Mouse (Mus musculus) lung, postnatal 25 days (tissue): Measurements from ENCODE around the gene Cldn1.

ENCODE experiments used
- DNase-seq: peaks from one replicate; pipeline ENCODE4 v3.0.0; 2022; ENCODE audit warnings: low spot score

Gene Cldn1

GRCm38 (mm10) chr16:26371325-26372053 lies at the start of gene Cldn1:
Gene Cldn1 (minus strand): TSS chr16:26371841.
- DNase-seq: peak; percentile 79

DNA sequence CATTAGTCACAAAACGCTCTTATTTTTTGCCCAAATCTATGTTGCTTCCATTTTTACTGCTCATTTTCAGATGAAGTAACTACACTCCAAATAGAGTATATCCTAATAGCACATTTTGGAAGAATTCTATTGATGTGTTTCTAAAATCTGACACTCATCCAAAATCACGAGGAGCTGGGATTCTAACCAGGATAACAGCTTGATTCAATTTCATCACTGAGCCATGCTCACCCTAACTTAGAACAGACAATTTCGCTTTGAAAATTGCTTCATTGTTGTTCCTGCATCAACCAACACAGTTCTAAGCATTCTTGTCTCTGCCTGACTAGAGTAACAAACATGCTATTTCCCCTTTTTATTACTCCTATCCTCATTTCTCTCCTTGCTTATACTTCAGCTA lies 47.0 kb upstream of the Cldn1 start:
- peak; percentile 2 for DNase-seq

- DNase-seq: no peak
Measured at GRCm38 (mm10) chr16:26404070-26404469, 32.4 kb upstream of the Cldn1 start.

DNA sequence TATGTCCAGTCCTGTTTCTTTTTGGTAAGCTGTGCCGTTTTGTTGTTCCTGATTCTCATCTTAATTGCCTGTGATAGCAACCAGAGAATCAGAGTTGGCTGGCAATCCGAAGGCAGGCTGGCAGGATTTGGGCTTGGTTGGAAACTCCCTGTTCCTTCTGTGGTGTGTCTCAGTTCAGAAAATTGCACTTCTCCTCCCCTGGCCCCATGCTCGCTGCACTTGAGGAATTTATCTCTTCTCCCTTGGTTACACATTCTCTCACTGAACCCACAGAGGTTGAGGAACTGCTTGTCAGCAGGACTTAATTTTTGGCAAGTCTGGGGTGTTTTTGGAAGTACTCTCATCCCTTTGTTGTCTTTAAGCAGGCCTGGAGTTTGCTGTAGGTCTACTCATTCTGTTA lies 29.3 kb upstream of the Cldn1 start:
- peak; percentile 9 for DNase-seq

GRCm38 (mm10) chr16:26400549-26400948 lies 28.9 kb upstream of the Cldn1 start:
- no peak for DNase-seq

DNA sequence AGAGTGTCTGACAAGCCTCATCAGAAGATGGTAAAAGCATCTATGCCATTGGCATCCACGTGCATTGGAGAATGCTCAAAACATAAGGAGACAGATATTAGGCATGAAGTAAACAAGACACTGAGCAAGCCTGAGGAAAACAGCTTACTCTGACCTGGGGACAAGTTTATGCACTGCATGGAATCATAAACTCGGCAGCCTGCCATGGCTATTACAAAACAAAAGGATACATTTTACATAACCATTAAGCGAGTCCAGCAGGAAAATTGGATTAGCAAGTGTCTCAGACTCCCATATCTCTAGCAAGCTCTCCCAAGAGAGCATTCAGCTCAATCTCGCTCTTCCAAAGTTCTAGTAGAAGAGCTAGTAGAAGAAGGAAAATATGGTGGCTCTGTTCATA lies 19.3 kb upstream of the Cldn1 start:
- DNase-seq: no peak

- no peak for DNase-seq
Measured at GRCm38 (mm10) chr16:26386159-26386558, 14.5 kb upstream of the Cldn1 start.

DNA sequence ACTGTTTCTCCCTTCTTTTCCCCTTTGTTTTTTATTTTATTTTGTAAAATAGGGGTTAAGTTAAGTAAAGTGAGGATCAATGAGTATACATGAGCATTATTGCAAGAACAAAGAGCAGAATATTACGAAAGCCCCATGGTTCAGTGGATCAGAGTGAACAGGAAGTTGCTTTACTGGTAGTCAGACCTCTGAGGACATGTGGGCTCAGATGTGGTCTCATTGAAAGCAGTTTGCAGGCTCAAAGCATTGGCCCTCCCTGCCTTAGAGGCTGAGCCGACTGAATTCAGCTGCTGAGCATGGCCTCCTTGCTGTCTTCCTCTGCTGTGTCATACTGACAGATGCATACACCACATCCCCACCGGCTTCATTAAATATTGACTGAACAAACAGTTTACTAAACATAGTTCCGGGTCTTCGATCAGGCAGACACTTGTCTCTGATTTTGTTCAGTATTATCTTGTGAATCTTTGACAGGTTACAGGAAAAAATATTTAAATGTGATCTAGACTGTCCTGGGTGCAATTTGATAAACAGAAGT lies 12.5 kb upstream of the Cldn1 start:
- no peak for DNase-seq

DNA sequence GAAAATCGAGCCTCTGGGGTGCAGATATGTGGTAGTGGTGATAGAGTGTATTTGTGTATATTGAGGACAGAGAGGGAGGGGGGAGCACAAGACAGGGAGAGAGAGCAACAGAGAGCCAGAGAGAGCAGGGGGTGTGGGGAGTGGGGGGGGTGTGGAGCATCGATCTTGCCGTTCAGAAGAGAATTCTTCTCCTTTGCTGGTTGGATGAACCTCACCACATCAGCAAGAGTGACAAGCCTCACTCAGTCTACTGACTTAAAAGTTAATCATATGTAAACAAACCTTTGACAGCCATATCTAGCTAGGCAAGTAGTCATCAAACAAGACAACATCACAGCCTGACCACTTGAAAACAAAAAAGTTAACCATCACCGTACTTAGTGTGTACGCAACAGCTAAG lies 5.5 kb upstream of the Cldn1 start:
- DNase-seq: no peak

DNA sequence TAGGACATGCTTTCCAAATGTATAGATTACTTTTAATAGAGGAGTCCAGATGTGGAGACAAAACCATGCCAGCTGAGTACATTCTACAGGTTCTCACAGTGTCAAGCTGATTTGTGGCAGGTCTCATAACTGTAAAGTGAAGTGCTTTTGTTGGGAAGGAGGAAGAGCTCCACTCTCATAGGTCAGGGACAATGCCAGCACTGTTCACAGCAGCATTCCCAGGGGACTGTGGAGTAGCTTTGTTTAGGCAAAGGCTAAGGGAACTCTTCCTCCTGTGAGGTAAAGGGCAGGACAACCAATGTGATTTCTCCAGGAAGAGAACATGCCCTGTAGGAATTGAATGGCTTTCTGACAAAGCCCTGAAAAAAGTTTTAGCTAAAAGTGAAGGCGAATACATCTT lies 1.5 kb downstream of the Cldn1 start:
- no peak for DNase-seq

GRCm38 (mm10) chr16:26369044-26369730 lies 2.5 kb downstream of the Cldn1 start:
- DNase-seq: no peak

GRCm38 (mm10) chr16:26368121-26368520 lies 3.5 kb downstream of the Cldn1 start:
- DNase-seq: no peak

DNA sequence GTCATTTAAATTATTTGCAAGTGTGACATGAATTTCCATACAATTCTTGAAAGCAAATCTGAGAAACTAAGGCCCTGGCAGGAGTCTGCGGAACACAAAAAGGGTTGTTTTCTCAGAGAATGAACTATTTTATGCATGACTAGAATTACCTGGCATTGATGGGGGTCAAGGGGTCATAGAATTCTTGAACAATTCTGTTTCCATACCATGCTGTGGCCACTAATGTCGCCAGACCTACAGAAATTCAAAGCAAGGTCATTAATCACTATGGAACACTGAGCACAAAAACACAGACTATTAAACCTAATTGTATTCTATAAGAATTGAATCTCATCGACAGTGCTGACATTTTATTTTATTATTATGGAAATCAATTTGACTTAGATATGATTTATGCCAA lies 10.9 kb downstream of the Cldn1 start:
- DNase-seq: no peak

DNA sequence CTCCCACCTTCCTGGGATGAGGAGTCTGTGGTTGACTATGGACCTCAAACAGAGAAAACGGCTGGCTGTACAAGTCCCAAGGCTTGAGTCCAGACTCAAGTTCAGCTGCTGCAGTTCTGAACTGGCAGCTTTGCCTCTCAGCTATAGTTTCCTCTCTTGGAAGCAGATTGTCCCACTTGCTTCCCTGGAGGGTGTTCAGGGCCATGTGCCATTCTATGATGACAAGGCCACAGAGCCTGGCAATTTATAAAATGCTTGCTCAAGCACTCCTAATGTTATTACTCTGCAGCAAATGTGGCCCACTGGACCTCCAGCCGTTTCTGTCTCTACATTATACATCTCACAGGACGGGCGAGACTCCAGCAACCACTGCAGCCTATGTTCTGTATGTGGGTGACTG lies 12.0 kb downstream of the Cldn1 start:
- no peak for DNase-seq

- DNase-seq: no peak
Measured at GRCm38 (mm10) chr16:26358898-26359297, 12.7 kb downstream of the Cldn1 start.

DNA sequence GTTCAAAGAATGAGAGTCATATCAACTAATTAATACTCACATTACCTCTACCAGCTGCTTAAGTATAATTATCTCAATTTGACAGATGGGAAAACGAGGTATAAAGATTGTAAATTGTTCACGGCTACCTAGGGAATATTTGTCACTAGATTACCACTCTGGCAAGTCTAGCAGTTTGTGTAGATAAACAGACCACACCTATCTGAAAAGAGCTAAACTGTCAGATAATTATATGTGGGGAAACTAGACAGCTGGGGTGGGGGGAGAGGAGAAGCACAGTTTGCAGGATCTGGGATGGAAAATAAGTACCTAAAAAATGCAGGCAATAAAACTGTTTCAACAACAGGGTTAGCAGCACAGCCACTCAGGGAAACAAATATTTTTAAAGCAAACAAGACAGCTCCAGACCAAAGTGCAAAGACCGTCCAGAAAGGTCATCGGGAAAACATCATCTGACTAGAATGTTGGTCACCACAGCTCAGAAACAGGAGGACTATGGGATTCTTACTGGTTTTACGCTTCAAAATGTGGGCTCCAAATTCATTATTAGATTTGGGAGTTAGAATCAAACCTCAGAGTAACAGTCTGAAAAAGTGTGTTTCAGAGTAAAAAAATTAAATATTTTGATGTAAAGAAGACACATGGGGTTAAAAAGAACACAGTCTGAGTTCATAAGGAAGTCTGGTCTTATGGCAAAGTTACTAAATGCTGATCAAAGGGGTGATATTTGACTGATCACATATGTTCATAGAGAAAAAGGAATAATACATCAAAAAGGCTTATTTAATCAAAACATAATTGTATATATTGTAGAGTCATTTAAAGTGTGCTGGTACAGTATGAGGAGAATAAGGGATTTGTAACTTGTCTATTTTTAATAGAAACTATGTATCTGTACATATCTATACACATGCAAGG lies 13.5 kb downstream of the Cldn1 start:
- no peak for DNase-seq

- DNase-seq: no peak
Measured at GRCm38 (mm10) chr16:26355513-26355912, 16.1 kb downstream of the Cldn1 start.

DNA sequence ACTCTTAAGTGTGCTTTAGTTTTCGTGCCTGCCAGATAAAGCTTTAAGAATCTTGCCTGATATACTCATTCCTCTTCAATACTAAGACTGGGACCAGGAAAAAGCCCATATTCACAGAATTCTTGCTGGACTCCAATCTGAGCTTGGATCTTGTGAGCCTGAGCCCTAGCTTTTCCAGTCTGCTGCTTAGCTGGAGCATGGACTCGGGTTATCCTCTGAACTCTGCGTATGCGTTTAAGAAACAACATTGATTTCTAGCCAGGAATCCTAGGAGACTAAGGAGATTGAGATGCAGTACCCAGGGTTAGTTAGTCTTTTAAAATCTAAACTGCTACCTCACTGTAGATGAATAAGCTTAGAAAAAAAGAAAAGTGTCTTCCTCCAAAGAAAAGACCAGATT lies 20.9 kb downstream of the Cldn1 start:
- DNase-seq: no peak

GRCm38 (mm10) chr16:26348809-26349208 lies 22.8 kb downstream of the Cldn1 start:
- peak; percentile 28 for DNase-seq

- peak; percentile 21 for DNase-seq
Measured at GRCm38 (mm10) chr16:26316281-26316680, 55.4 kb downstream of the Cldn1 start.

- no peak for DNase-seq
Measured at GRCm38 (mm10) chr16:26314815-26315214, 56.8 kb downstream of the Cldn1 start.

DNA sequence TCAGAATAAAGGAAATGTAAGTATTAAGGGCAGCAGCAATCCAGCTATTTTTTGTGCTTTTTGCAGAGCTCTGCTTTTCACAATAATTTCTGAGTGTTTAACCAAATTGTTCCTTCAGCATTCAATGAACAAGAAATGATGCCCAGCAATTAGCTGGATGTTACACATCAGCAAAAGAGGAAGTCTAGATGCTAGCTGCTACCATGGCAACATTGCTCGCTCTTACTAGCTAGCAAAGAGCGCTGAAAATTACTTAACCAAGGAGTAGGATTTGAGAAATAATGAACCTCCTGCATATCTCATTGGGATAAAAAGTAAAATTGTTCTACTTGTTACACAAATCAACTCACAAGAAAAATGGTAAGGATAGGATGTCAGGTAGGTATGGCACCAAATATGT lies 62.2 kb downstream of the Cldn1 start:
- DNase-seq: no peak
